Mouse (Mus musculus): ENCODE measurements at regions not wholly inside any gene's neighbourhood (a gene's known extent, or its start where the extent isn't known, plus 50 kb on each side); places are given as distances from the start of the nearest gene placed in this dataset.

DNA sequence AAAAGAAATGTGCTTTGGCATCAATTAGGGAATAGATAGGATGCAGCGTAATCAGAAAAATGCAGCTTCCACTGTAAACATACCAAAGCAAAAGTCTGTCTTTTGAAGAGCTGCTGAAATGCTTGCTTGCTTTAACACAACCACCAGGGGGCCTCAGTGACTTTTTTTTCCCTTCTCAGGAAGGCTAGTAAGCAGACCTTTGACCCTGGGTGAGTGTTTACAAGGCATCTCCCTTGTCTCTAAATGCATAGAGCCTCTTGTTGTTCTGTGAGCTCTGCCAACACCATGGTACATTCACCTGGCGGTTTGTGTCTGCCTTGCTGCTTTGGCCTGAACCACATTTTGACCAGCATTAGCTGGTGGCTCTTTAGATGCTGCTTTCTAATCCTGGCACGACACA is 191.9 kb upstream of the C9orf72 start:
- TF ChIP-seq POLR2A (IDR thresholded peaks at IDR 0.05; ENCODE audit: borderline replicate concordance, insufficient read depth, low read length) (no peak), CTCF (IDR thresholded peaks at IDR 0.05; ENCODE audit: borderline replicate concordance, insufficient read depth, low read depth, low read length) (peak; percentile 11; the same call in 1 of the 2 replicates)
